Mouse (Mus musculus) MEL (cell line): ENCODE results near the gene Homer2. TPM values are rescaled to one million over a fixed set of nuclear protein-coding genes. Genes with fewer than 3 reads are reported as not detected.

Experiments used
- DNase-seq: peaks from one replicate; pipeline ENCODE4 v3.0.0; 2011; ENCODE audit warnings: low read depth, low spot score
- H3K27ac ChIP-seq: 2 replicates; pipeline ENCODE4 v1.5.1; 2012; ENCODE audit warnings: low read depth, mild to moderate bottlenecking, control low read depth, low read length, moderate library complexity; ENCODE audit not compliant: control insufficient read depth
- H3K27me3 ChIP-seq, 2 experiments: fragments of 150-350 bp in 1 of 2; sonication (generic) in 1 of 2; 2 replicates each; pipeline ENCODE4 v1.6.1; 2012; ENCODE audit warnings: low read length in 2 of 2, mild to moderate bottlenecking in 2 of 2, improper control_type of control experiment in 1 of 2, moderate library complexity in 1 of 2; ENCODE audit not compliant: insufficient read depth in 2 of 2, control insufficient read depth in 1 of 2
- H3K36me3 ChIP-seq, 2 experiments: 2 replicates each; pipeline ENCODE4 v1.6.1; 2012 to 2014; ENCODE audit warnings: low read length in 2 of 2, improper control_type of control experiment in 1 of 2, inconsistent platforms in 1 of 2, mild to moderate bottlenecking in 1 of 2; ENCODE audit not compliant: insufficient read depth in 2 of 2, control insufficient read depth in 1 of 2
- H3K4me1 ChIP-seq, 2 experiments: fragments of 150-350 bp in 1 of 2; sonication (generic) in 1 of 2; 2 replicates each; pipeline ENCODE4 v1.6.1; 2012; ENCODE audit warnings: low read length in 2 of 2, improper control_type of control experiment in 1 of 2, mild to moderate bottlenecking in 1 of 2; ENCODE audit not compliant: insufficient read depth in 2 of 2, control insufficient read depth in 1 of 2
- H3K4me3 ChIP-seq, 2 experiments: fragments of 150-350 bp in 1 of 2; sonication (generic) in 1 of 2; 2 replicates each; pipeline ENCODE4 v1.5.1; 2012; ENCODE audit warnings: low read depth in 2 of 2, low read length in 2 of 2, mild to moderate bottlenecking in 2 of 2, moderate library complexity in 2 of 2, control low read depth in 1 of 2, improper control_type of control experiment in 1 of 2; ENCODE audit not compliant: control insufficient read depth in 1 of 2, insufficient read depth in 1 of 2
- H3K79me2 ChIP-seq: 2 replicates; pipeline ENCODE4 v1.6.1; 2012; ENCODE audit warnings: mild to moderate bottlenecking, low read length, moderate library complexity; ENCODE audit not compliant: control insufficient read depth, poor library complexity, insufficient read depth
- H3K9ac ChIP-seq: 2 replicates; pipeline ENCODE4 v1.6.1; 2012; ENCODE audit warnings: low read depth, mild to moderate bottlenecking, control low read depth, low read length, moderate library complexity; ENCODE audit not compliant: control insufficient read depth, poor library complexity, severe bottlenecking
- H3K9me3 ChIP-seq: fragments of 150-350 bp; sonication (generic); replicated peaks from 2 replicates; pipeline ENCODE4 v1.6.1; 2012; ENCODE audit warnings: mild to moderate bottlenecking, low read length, improper control_type of control experiment, moderate library complexity; ENCODE audit not compliant: insufficient read depth
- CHD2 ChIP-seq: IDR thresholded peaks from 2 replicates; pipeline ENCODE4 v1.6.1; 2011; ENCODE audit warnings: low read length, improper control_type of control experiment
- CTCF ChIP-seq, 3 experiments: IDR thresholded peaks in 2 of 3; conservative IDR thresholded peaks in 1 of 3; 2 replicates each; pipeline ENCODE4 v1.5.1; 2011 to 2012; ENCODE audit warnings: low read length in 3 of 3, low read depth in 2 of 3, mild to moderate bottlenecking in 2 of 3, improper control_type of control experiment in 1 of 3, inconsistent platforms in 1 of 3, mixed read lengths in 1 of 3, moderate library complexity in 1 of 3; ENCODE audit not compliant: control insufficient read depth in 1 of 3, insufficient read depth in 1 of 3, poor library complexity in 1 of 3, severe bottlenecking in 1 of 3
- E2F4 ChIP-seq: IDR thresholded peaks from 2 replicates; pipeline ENCODE4 v1.6.1; 2011; ENCODE audit warnings: low read depth, low read length, improper control_type of control experiment, borderline replicate concordance
- EP300 ChIP-seq, 2 experiments: IDR thresholded peaks; 2 replicates each; pipeline ENCODE4 v1.6.1; 2011; ENCODE audit warnings: improper control_type of control experiment in 2 of 2, low read length in 2 of 2, low read depth in 1 of 2, mild to moderate bottlenecking in 1 of 2
- MAZ ChIP-seq: IDR thresholded peaks from 2 replicates; pipeline ENCODE4 v1.6.1; 2012; ENCODE audit warnings: low read depth, mild to moderate bottlenecking, inconsistent platforms, low read length, improper control_type of control experiment
- MEF2A ChIP-seq: IDR thresholded peaks from 2 replicates; pipeline ENCODE4 v1.6.1; 2014; ENCODE audit warnings: low read depth, mild to moderate bottlenecking, inconsistent platforms, low read length, improper control_type of control experiment; ENCODE audit not compliant: poor library complexity, insufficient replicate concordance, severe bottlenecking; ENCODE audit errors: extremely low read depth
- POLR2AphosphoS5 ChIP-seq: IDR thresholded peaks from 2 replicates; pipeline ENCODE4 v1.6.1; 2012; ENCODE audit warnings: low read depth, borderline replicate concordance, mild to moderate bottlenecking, inconsistent platforms, low read length, moderate library complexity, mixed read lengths
- RAD21 ChIP-seq: IDR thresholded peaks from 2 replicates; pipeline ENCODE4 v1.6.1; 2011; ENCODE audit warnings: mild to moderate bottlenecking, low read depth, low read length, improper control_type of control experiment
- TBP ChIP-seq: IDR thresholded peaks from 2 replicates; pipeline ENCODE4 v1.8.0; 2011; ENCODE audit warnings: low read depth, low read length, improper control_type of control experiment
- polyA plus RNA-seq, 2 experiments: library from polyadenylated mRNA; stranded (reverse) in 1 of 2; unstranded in 1 of 2; fragments of >175 nt in 1 of 2; fragments of >200 nt in 1 of 2; gene quantifications; 2 replicates each; pipeline versions ENCODE4 v1.2.1 to v1.2.4; 2012; ENCODE audit warnings: low replicate concordance in 2 of 2, low read depth in 1 of 2; ENCODE audit not compliant: insufficient read length in 2 of 2, insufficient read depth in 1 of 2, missing spikeins in 1 of 2
- total RNA-seq: library from RNA; depleted of rRNA; stranded (reverse); fragments of 300-350 nt; gene quantifications from 2 replicates; pipeline ENCODE4 v1.2.3, GENCODE M21; 2012

The Homer2 gene
- total and polyA plus RNA-seq, 3 experiments = 18.4 to 39.0 TPM; not detected in 1

DNA sequence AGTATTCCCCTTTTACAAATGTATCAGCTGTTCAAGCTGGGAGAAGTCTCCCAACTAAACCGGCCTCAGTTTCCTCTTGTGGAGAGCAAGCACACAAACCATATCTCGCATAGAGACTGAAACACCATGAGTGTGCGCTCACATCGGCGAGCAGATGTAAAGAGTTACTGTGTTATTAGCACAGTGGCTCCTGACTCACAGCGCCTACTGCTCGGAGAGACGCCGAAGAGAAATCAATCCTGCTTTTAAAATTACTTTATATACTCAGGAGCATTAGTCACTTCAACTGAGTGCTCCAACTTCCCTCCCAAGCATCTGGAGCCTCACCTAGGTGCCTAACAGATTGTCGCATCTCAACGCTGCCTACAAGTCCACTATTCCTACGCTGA lies 1.3 kb downstream of the Homer2 start:
- peak overlapping the region; percentile 78 for H3K9ac ChIP-seq
- H3K9me3 ChIP-seq = no peaks in the 10 kb centered on the region
- peak overlapping the region; percentile 61 for H3K27ac ChIP-seq
- peaks cover 0 to 10% of the 10 kb centered on the region in 2 experiments; a peak in 2 of 4 replicates for H3K4me1 ChIP-seq
- no peak for TF ChIP-seq EP300 (IDR thresholded peaks at IDR 0.05; ENCODE audit: low read depth in 1 of 2, low read length in 2 of 2)
- no peaks in the 10 kb centered on the region for H3K27me3 ChIP-seq
- H3K4me3 ChIP-seq = peak overlapping the region; percentile 81 to 92
- DNase-seq = peak; percentile 62
- H3K79me2 ChIP-seq = peaks cover 14% of the 10 kb centered on the region; the same call in 1 of the 2 replicates
- peaks cover 0 to 5% of the 10 kb centered on the region in 2 experiments; a peak in 2 of 4 replicates for H3K36me3 ChIP-seq

DNA sequence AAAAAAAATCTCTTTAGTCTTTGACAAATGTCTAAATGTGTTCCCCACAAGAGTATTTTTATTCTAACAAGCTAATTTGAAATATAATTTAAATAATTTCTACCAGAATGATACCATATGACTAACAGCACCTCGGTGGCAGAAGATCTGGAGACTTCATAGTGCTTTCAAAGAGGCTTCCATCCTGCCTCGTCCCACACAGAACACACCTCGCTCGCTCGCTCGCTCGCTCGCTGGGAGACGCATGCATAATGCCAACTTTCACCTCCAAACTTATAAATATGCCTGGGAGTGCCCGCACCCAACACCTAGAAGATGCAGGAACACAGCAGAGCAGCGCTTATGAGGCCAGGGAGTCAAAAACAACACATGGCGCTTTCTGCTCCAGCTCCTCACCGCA lies 9.0 kb downstream of the Homer2 start:
- no peak for TF ChIP-seq CHD2
- no peak for TF ChIP-seq MEF2A
- no peak for TF ChIP-seq MAZ
- TF ChIP-seq POLR2AphosphoS5 = no peak
- Histone ChIP-seq H3K4me1 (no peaks in the 10 kb centered on the region), H3K9ac (no peak overlapping the region), H3K27me3 (no peaks in the 10 kb centered on the region), H3K4me3 (no peak overlapping the region), H3K36me3 (no peaks in the 10 kb centered on the region), H3K9me3 (no peaks in the 10 kb centered on the region), H3K79me2 (peaks cover 1% of the 10 kb centered on the region; the same call in 1 of the 2 replicates), H3K27ac (no peak overlapping the region)
- no peak for DNase-seq

DNA sequence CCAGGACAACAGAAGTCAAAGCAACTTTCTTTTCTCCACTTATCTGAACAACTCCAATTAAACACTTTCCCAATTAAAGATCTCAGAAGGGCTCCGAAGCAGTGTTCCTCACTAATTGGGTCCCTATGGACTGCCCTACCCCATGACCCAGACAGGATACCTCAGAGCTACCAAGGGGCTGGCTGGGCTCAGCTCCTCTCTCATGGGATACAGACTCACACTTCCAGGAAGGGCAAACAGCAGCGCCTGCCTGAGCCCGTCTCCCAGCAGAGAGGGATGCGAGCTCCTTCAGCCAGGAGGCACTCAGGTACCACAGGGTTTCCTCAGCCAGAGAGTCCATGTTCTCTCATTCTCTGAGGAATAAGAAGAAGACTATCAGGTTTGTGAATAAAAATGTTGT lies 9.4 kb downstream of the Homer2 start:
- Histone ChIP-seq H3K4me3 (no peak overlapping the region), H3K36me3 (no peaks in the 10 kb centered on the region), H3K9me3 (no peaks in the 10 kb centered on the region), H3K27me3 (no peaks in the 10 kb centered on the region), H3K9ac (no peak overlapping the region), H3K27ac (no peak overlapping the region), H3K79me2 (peaks cover 1% of the 10 kb centered on the region; the same call in 1 of the 2 replicates), H3K4me1 (no peaks in the 10 kb centered on the region)
- DNase-seq = no peak
- TF ChIP-seq E2F4 (no peak), RAD21 (no peak), TBP (no peak), CTCF (IDR thresholded peaks at IDR 0.05 in 2 of 3, conservative IDR thresholded peaks at IDR 0.05 in 1 of 3; ENCODE audit: control insufficient read depth in 1 of 3, insufficient read depth in 1 of 3, low read depth in 2 of 3, low read length in 3 of 3, poor library complexity in 1 of 3, severe bottlenecking in 1 of 3) (no peak)
